Mouse (Mus musculus): ENCODE measurements around the gene Shpk. TPM values are rescaled to one million over a fixed set of nuclear protein-coding genes. Genes with fewer than 3 reads are reported as not detected.

The Shpk gene
- polyA plus RNA-seq, 1 experiment: 0.53 TPM

DNA sequence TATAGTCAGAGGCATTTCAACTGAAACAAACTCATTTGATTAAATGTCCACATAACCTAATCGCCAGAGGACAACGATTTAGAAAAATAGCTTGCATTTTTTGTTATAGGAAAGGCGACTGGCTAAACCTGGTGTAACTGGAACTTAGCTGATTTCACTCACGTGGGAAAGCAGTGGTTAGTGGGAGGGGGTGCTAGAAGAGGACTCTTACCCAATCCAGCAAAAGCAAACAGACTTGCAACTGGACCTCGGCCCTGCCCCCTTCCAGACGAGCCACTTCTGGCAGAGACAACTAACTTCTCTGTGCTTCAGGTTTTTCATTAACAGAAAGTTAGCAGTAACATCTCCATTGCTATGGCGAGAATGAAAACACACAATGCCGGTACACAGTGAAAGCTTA lies 23.6 kb upstream of the Shpk start:
- Histone ChIP-seq H3K4me3 (replicated peaks) (peak overlapping the region; percentile 99), H3K36me3 (replicated peaks; ENCODE audit: low read length) (peaks cover 50% of the 10 kb centered on the region), H3K9me3 (no peaks in the 10 kb centered on the region), H3K4me1 (peaks cover 50% of the 10 kb centered on the region), H3K27me3 (replicated peaks) (no peaks in the 10 kb centered on the region)
- no peak for TF ChIP-seq FLI1 (IDR thresholded peaks at IDR 0.05; ENCODE audit: low read length)
- TF ChIP-seq GATA1 (IDR thresholded peaks at IDR 0.05; ENCODE audit: borderline replicate concordance, low read length): no peak

DNA sequence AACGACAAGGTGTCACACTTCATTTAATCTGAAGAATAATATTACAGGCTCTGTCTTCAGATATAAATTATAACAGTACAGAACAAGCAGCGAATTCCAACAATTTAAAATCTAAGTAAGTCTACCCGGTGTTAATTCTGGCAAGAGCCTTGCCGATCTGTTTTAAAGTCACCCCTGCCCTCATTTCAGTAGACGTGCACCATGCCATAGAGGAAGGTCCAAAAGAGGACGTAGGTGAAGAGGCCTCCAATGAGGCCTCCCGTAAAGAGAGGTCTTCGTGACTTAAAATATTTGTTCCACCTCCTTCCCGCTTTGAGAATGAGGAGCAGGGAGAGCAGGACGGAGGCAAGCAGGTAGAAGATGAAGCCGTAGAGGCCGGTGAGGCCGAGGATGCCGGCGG lies 23.1 kb upstream of the Shpk start:
- no peaks in the 10 kb centered on the region for H3K27me3 ChIP-seq (replicated peaks)
- no peak for TF ChIP-seq FLI1 (IDR thresholded peaks at IDR 0.05; ENCODE audit: low read length)
- no peak for TF ChIP-seq GATA1 (IDR thresholded peaks at IDR 0.05; ENCODE audit: borderline replicate concordance, low read length)
- peak overlapping the region; percentile 99 for H3K4me3 ChIP-seq (replicated peaks)
- peaks cover 47% of the 10 kb centered on the region for H3K36me3 ChIP-seq (replicated peaks; ENCODE audit: low read length)
- peaks cover 46% of the 10 kb centered on the region for H3K4me1 ChIP-seq
- no peaks in the 10 kb centered on the region for H3K9me3 ChIP-seq

DNA sequence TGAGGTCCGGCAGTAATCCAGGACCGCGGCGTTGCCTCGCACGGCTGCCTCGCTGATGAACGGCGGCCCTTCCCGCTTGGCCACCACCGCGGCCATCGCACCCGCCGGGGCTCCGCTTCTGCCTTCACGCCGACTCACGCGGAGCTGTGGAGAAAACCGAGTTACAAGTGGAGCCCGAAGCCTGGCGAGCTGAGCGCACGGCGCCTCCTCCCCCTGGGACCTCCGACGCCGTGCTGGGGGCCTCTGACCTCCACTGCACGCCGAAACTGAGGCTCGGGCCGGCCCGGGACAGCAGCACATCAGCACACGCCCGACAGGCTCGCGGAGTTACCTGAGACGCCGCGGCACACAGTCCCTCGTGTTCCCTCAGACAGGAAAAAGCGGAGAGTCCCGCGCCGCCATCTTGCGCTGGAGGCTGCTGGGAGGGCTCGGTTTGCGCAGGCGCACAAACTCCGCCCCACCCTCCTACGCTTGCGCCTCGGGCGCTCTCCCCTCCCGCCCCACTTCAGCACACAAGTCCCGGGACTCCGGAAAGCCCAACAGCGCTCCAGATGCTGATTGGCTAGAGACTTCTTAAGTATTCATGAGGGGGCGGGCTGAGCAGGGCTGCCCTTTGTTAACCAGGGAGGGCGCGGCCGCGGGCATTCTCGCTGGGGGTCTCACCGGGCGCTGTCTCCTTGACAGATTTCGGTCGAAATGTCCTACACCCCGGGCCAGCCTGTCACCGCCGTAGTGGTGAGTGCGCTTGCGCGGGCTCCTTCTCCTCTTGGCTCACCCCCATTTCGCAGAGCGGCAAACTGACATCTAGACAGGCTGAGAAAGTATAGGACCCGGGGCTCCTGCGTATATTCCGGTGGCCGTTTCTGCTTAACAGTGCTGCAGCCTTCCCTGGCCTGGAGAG lies 22.4 kb upstream of the Shpk start, which contains the start of the genes Emc6 and Tax1bp3:
TSS of gene Emc6 (minus strand) at position 430 of the 901 bp plus-strand sequence.
TSS of gene Tax1bp3 (plus strand) at position 476 of the 901 bp plus-strand sequence.
- no peak for TF ChIP-seq FLI1 (IDR thresholded peaks at IDR 0.05; ENCODE audit: low read length)
- TF ChIP-seq GATA1 (IDR thresholded peaks at IDR 0.05; ENCODE audit: borderline replicate concordance, low read length): no peak
- Histone ChIP-seq H3K4me1 (peaks cover 39% of the 10 kb centered on the region), H3K9me3 (no peaks in the 10 kb centered on the region), H3K4me3 (replicated peaks) (peak within 1 kb of the TSS; percentile 99), H3K36me3 (replicated peaks; ENCODE audit: low read length) (peaks cover 41% of the 10 kb centered on the region), H3K27me3 (replicated peaks) (no peaks in the 10 kb centered on the region)

DNA sequence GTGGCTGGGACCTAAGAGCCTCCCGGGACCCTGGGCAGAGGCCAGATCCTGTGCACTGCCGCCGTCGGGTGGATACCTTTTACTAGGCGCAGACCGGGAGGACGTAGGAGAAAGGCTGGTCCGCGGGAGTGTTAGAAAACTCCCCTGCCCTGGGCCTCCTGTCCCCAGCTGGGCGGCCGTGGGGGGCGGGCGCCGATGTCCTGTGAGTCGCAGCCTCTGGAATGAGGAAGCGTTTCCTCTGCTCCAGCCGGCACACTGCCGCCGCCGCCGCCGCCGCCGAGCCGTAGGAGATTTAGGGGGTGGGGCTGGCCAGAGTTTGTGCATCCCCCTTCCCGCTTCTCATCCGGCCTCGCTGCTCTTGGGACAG lies 21.8 kb upstream of the Shpk start:
- Histone ChIP-seq H3K9me3 (no peaks in the 10 kb centered on the region), H3K4me3 (replicated peaks) (peak overlapping the region; percentile 99), H3K36me3 (replicated peaks; ENCODE audit: low read length) (peaks cover 40% of the 10 kb centered on the region), H3K27me3 (replicated peaks) (no peaks in the 10 kb centered on the region), H3K4me1 (peaks cover 33% of the 10 kb centered on the region)
- TF ChIP-seq GATA1 (IDR thresholded peaks at IDR 0.05; ENCODE audit: borderline replicate concordance, low read length) (no peak), FLI1 (IDR thresholded peaks at IDR 0.05; ENCODE audit: low read length) (no peak)

DNA sequence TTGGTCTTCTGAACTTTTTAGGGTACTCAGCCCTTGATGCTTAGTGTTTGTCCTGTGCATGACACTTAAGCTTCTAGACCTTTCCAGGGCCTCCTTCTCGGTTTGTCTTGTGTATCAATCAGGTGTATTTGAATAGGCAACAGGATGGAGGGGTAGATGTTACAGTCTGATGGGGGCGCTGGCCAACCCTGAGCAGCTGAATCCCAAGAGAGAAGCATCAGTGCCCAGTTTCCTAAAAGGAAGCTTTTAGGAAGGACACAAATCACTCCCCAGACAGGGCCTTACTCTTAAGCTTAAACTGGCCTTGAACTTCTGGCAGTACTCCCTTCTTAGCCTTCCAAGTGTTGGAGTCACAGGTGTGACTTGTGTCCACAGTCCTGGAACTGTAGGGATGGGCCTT lies 21.4 kb upstream of the Shpk start:
- peaks cover 29% of the 10 kb centered on the region for H3K4me1 ChIP-seq

DNA sequence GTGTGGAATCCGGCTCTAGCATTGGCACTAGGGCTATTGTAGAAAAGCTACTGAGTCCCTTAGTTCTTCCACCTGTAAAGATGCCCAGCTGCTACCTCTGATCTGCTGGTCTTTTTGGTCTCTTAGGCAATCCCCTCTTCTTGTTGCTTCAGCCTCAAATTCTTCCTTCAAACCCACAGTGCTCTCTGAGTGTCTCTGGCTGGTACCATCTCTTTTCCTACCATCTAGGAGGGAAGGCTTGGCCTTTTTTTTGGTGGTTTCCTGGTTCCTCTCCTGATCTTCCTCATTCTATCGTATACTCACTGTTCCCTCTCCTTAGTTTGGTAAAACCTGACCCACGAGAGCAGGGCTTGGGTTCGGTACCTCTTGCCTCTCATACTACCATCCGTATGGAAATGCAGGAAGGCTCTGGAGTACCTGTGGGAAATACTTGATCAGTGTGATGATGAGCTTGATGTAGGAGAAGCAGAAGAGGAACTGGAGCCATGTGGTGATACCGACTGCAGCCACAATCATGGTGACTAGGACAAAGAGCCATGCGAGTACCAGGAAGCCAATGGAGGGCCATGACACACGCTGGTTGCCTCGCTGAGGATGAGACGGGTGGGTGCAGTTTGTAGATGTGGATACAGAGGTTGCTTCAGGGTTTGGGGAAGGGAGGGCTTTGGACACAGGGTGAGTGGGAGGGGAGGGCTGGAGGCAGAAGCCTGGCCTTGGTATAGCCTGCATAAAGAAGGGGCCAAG lies 13.2 kb upstream of the Shpk start:
- Histone ChIP-seq H3K27me3 (replicated peaks) (no peaks in the 10 kb centered on the region), H3K4me3 (replicated peaks) (peak overlapping the region; percentile 53), H3K9me3 (no peaks in the 10 kb centered on the region), H3K36me3 (replicated peaks; ENCODE audit: low read length) (peaks cover 88% of the 10 kb centered on the region), H3K4me1 (peaks cover 5% of the 10 kb centered on the region)
- TF ChIP-seq GATA1 (IDR thresholded peaks at IDR 0.05; ENCODE audit: borderline replicate concordance, low read length) (no peak), FLI1 (IDR thresholded peaks at IDR 0.05; ENCODE audit: low read length) (no peak)

More for the DNA sequence above, 21.4 kb upstream of the Shpk start:
- no peaks in the 10 kb centered on the region for H3K9me3 ChIP-seq
- peak overlapping the region; percentile 99 for H3K4me3 ChIP-seq (replicated peaks)
- no peaks in the 10 kb centered on the region for H3K27me3 ChIP-seq (replicated peaks)
- TF ChIP-seq FLI1 (IDR thresholded peaks at IDR 0.05; ENCODE audit: low read length) (no peak), GATA1 (IDR thresholded peaks at IDR 0.05; ENCODE audit: borderline replicate concordance, low read length) (no peak)
- H3K36me3 ChIP-seq (replicated peaks; ENCODE audit: low read length): peaks cover 37% of the 10 kb centered on the region

DNA sequence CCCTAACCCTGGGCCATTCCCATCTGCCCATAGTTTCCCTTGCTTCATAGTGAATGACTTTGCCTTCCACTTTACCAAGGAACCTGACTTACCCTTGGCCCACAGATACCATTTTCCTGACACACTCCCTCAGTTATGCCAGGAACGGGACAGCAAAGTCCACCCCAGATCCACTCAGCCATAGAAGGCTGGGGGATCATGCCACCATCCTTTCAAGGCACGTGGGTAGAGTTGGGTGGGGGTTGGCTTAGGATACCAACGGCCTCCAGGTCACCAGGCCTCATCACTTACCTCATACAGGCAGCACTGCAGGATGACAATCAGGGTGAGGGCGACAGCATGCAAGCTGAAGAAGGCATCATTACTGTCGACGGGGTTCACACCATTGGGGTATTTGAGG lies 12.0 kb upstream of the Shpk start:
- TF ChIP-seq GATA1 (IDR thresholded peaks at IDR 0.05; ENCODE audit: borderline replicate concordance, low read length) (no peak), FLI1 (IDR thresholded peaks at IDR 0.05; ENCODE audit: low read length) (no peak)
- Histone ChIP-seq H3K9me3 (no peaks in the 10 kb centered on the region), H3K4me3 (replicated peaks) (no peak overlapping the region), H3K4me1 (peaks cover 5% of the 10 kb centered on the region), H3K36me3 (replicated peaks; ENCODE audit: low read length) (peaks cover 95% of the 10 kb centered on the region), H3K27me3 (replicated peaks) (no peaks in the 10 kb centered on the region)

DNA sequence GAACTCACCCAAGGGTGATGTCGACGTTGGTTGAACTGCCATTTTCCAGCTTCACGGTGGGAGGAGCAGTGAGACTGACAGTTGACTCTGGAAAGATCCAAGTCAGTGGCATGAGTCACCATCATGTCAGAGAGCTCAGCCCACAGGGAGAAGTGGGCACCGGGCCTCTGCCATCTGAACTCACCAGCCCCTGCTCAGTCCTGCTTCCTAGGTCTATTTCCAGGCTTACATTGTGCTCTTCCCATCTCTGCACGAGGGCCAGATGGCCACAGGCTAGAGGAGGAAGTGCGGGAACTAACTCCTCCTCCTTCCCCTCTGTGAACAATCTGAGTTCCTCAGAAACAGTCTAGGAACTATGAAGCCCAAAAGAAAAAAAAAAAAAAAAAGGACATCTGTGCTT lies 6.2 kb upstream of the Shpk start:
- Histone ChIP-seq H3K27me3 (replicated peaks) (no peaks in the 10 kb centered on the region), H3K4me3 (replicated peaks) (peak overlapping the region; percentile 11), H3K9me3 (no peaks in the 10 kb centered on the region), H3K36me3 (replicated peaks; ENCODE audit: low read length) (peaks cover 74% of the 10 kb centered on the region), H3K4me1 (peaks cover 35% of the 10 kb centered on the region)
- TF ChIP-seq FLI1 (IDR thresholded peaks at IDR 0.05; ENCODE audit: low read length): no peak
- TF ChIP-seq GATA1 (IDR thresholded peaks at IDR 0.05; ENCODE audit: borderline replicate concordance, low read length): no peak

DNA sequence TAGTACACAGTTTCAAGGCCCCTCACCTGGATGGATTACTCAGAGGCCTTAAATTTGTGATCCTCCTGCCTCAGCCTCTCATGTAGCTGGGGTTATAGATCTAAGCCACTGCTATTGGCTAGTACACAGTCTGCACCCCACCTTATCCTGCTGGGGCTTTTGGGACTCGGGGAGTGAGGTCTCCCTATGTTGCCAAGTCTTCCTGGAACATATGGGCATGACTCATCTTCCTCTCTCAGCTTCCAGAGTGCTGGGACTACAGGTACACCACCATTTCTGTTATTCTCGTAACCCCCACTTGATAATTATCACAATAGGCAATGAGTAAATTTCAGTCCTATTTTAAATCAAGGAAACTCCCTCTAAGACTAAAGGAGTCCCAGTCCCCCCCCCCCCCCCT lies 4.8 kb upstream of the Shpk start:
- H3K36me3 ChIP-seq (replicated peaks; ENCODE audit: low read length): peaks cover 60% of the 10 kb centered on the region
- TF ChIP-seq FLI1 (IDR thresholded peaks at IDR 0.05; ENCODE audit: low read length) (no peak), GATA1 (IDR thresholded peaks at IDR 0.05; ENCODE audit: borderline replicate concordance, low read length) (no peak)
- H3K4me1 ChIP-seq: peaks cover 43% of the 10 kb centered on the region
- no peaks in the 10 kb centered on the region for H3K9me3 ChIP-seq
- H3K4me3 ChIP-seq (replicated peaks): no peak overlapping the region
- no peaks in the 10 kb centered on the region for H3K27me3 ChIP-seq (replicated peaks)

DNA sequence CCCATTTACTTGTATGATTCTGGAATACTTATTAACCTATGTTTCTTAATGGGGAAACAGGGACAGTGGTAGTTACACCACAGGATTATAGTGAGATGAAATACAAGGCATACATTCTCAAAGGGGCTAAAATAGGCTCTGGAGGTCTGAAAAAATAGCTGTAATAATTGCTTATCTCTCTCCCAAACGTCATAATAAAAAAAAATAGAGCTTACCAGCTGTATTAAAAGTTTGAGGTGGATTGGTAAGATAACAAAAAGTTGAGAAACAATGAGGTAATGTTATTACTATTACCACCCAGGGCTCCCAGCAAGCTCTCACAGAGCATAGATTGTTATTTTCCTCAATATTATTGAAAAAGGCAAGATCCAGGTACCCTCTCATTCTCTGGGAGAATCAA lies 1.1 kb upstream of the Shpk start:
- peaks cover 66% of the 10 kb centered on the region for H3K4me1 ChIP-seq
- no peak for TF ChIP-seq GATA1 (IDR thresholded peaks at IDR 0.05; ENCODE audit: borderline replicate concordance, low read length)
- TF ChIP-seq FLI1 (IDR thresholded peaks at IDR 0.05; ENCODE audit: low read length): no peak
- no peaks in the 10 kb centered on the region for H3K27me3 ChIP-seq (replicated peaks)
- peak overlapping the region; percentile 99 for H3K4me3 ChIP-seq (replicated peaks)
- H3K9me3 ChIP-seq: no peaks in the 10 kb centered on the region
- peaks cover 26% of the 10 kb centered on the region for H3K36me3 ChIP-seq (replicated peaks; ENCODE audit: low read length)

Measured in megakaryocyte, embryonic 14.5 days (primary cell).